Mouse (Mus musculus) cerebellum, adult 2 months (tissue): Measurements from ENCODE around the gene 1700013G24Rik. TPM values are rescaled to one million over a fixed set of nuclear protein-coding genes. Genes with fewer than 3 reads are reported as not detected.

Experiments used
- DNase-seq, 2 experiments: peaks; one replicate each; pipeline ENCODE4 v3.0.0; 2021
- H3K27ac ChIP-seq: fragments of 200-500 bp; 2 replicates; pipeline ENCODE4 v1.5.1; 2012; ENCODE audit warnings: low read length, control low read depth, inconsistent platforms; ENCODE audit not compliant: insufficient read depth
- H3K27me3 ChIP-seq: fragments of 200-500 bp; 2 replicates; pipeline ENCODE4 v1.6.1; 2012; ENCODE audit warnings: inconsistent platforms, mild to moderate bottlenecking, low read length, moderate library complexity; ENCODE audit not compliant: control insufficient read depth, insufficient read depth
- H3K4me1 ChIP-seq: fragments of 200-500 bp; 2 replicates; pipeline ENCODE4 v1.6.1; 2011; ENCODE audit warnings: low read length; ENCODE audit not compliant: control insufficient read depth, insufficient read depth
- H3K4me3 ChIP-seq: fragments of 200-500 bp; replicated peaks from 2 replicates; pipeline ENCODE3; 2011; ENCODE audit warnings: mild to moderate bottlenecking, low read depth, low read length, control low read depth; ENCODE audit not compliant: insufficient read depth
- CTCF ChIP-seq: fragments of 200-500 bp; IDR thresholded peaks from 2 replicates; pipeline ENCODE4 v1.5.1; 2011; ENCODE audit warnings: low read depth, mild to moderate bottlenecking, control low read depth, low read length, moderate library complexity, borderline replicate concordance; ENCODE audit not compliant: insufficient read depth
- POLR2A ChIP-seq: fragments of 200-500 bp; IDR thresholded peaks from 2 replicates; pipeline ENCODE4 v1.6.1; 2011; ENCODE audit warnings: low read length, control low read depth, borderline replicate concordance; ENCODE audit not compliant: insufficient read depth
- WGBS: fragments of 180-500 bp; shearing (Covaris S2); methylation state at CpG from one replicate; pipeline ENCODE4 v1.1.7; 2018; 5-methylcytosine and 5-hydroxymethylcytosine counted together
- polyA plus RNA-seq: library from polyadenylated mRNA; depleted of rRNA; stranded (reverse); fragments of >200 nt; gene quantifications from 2 replicates; pipeline ENCODE4 v1.2.3, GENCODE M21; 2012

The 1700013G24Rik gene
- polyA plus RNA-seq, 1 experiment = not detected

GRCm38 (mm10) chr4:137492563-137492962 is 39.5 kb downstream of the 1700013G24Rik start:
- 58% methylated on average over 11 of the region's 11 CpGs for WGBS
- no peak overlapping the region for H3K4me3 ChIP-seq
- H3K27me3 ChIP-seq = no peaks in the 10 kb centered on the region
- no peak overlapping the region for H3K27ac ChIP-seq
- DNase-seq = no peak
- TF ChIP-seq CTCF = no peak
- no peak for TF ChIP-seq POLR2A
- H3K4me1 ChIP-seq = peaks cover 18% of the 10 kb centered on the region

GRCm38 (mm10) chr4:137493187-137493586 is 40.1 kb downstream of the 1700013G24Rik start:
- Histone ChIP-seq H3K27me3 (no peaks in the 10 kb centered on the region), H3K4me1 (peaks cover 18% of the 10 kb centered on the region), H3K27ac (no peak overlapping the region), H3K4me3 (no peak overlapping the region)
- WGBS = 95% methylated on average over 4 of the region's 4 CpGs
- no peak for DNase-seq
- TF ChIP-seq CTCF = no peak
- no peak for TF ChIP-seq POLR2A

GRCm38 (mm10) chr4:137494751-137495500 is 41.8 kb downstream of the 1700013G24Rik start:
- Histone ChIP-seq H3K4me3 (no peak overlapping the region), H3K27me3 (no peaks in the 10 kb centered on the region), H3K27ac (no peak overlapping the region), H3K4me1 (0 out of 2 replicates have a peak, but pooled peaks cover 6% of the 10 kb centered on the region)
- DNase-seq = no peak
- WGBS = 27% methylated on average over 19 of the region's 19 CpGs
- no peak for TF ChIP-seq CTCF
- no peak for TF ChIP-seq POLR2A

- Histone ChIP-seq H3K4me1 (0 out of 2 replicates have a peak, but pooled peaks cover 6% of the 10 kb centered on the region), H3K27me3 (no peaks in the 10 kb centered on the region), H3K4me3 (no peak overlapping the region), H3K27ac (no peak overlapping the region)
- 76% methylated on average over 6 of the region's 6 CpGs for WGBS
- TF ChIP-seq CTCF (no peak), POLR2A (no peak)
- DNase-seq = no peak
Observed at GRCm38 (mm10) chr4:137495501-137496100, 42.5 kb downstream of the 1700013G24Rik start.

DNA sequence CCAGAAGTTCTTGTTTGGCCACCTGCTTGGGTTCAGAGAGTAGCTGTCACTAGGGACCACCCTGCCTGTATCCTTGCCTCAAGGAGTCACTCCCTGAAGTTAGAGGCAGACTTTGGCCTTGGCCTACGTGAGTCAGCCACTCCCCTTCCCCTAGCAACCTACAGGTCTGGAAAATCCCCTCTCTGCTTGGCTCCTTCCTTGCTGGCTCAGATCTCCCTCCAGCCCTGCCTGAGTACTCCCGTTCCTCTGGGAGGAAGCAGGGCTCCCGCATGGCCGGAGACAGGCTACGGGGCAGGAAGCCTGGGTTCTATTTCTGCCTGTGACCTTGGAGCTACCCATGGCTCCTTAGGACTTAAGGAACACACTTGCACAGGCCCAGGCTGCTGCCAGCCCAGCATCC is 44.3 kb downstream of the 1700013G24Rik start:
- no peak for DNase-seq
- Histone ChIP-seq H3K4me1 (peaks cover 8% of the 10 kb centered on the region; the same call in 1 of the 2 replicates), H3K4me3 (no peak overlapping the region), H3K27me3 (no peaks in the 10 kb centered on the region), H3K27ac (no peak overlapping the region)
- WGBS = 82% methylated on average over 5 of the region's 5 CpGs
- no peak for TF ChIP-seq CTCF

GRCm38 (mm10) chr4:137497892-137498722 is 45.0 kb downstream of the 1700013G24Rik start:
- Histone ChIP-seq H3K4me3 (no peak overlapping the region), H3K27ac (no peak overlapping the region), H3K4me1 (peaks cover 8% of the 10 kb centered on the region; the same call in 1 of the 2 replicates), H3K27me3 (no peaks in the 10 kb centered on the region)
- 87% methylated on average over 9 of the region's 9 CpGs for WGBS
- no peak for DNase-seq
- no peak for TF ChIP-seq POLR2A
- no peak for TF ChIP-seq CTCF

- Histone ChIP-seq H3K27me3 (no peaks in the 10 kb centered on the region), H3K27ac (no peak overlapping the region), H3K4me3 (no peak overlapping the region), H3K4me1 (peaks cover 8% of the 10 kb centered on the region; the same call in 1 of the 2 replicates)
- TF ChIP-seq CTCF (no peak), POLR2A (no peak)
- no peak for DNase-seq
- 78% methylated on average over 9 of the region's 9 CpGs for WGBS
Observed at GRCm38 (mm10) chr4:137498882-137499583, 45.9 kb downstream of the 1700013G24Rik start.
